1 mouse cellular context compared by ENCODE assay signal in genomic region chr5:129886271-129886670, GRCm38 (mm10).
TF ChIP-seq lines count a peak whose summit lies in the region.

No protein-coding gene starts in this region.

TF ChIP-seq in MEL, 35 proteins besides CTCF, POLR2A, EP300 and RAD21:
- TF ChIP-seq ELF1 (IDR thresholded peaks at IDR 0.05; ENCODE audit: low read depth, low read length) (peak; percentile 72; the same call in 1 of the 2 replicates), TBP (IDR thresholded peaks at IDR 0.05; ENCODE audit: low read depth, low read length) (0 out of 2 replicates have a peak, but pooled peaks have one; percentile 21), HCFC1 (IDR thresholded peaks at IDR 0.05; ENCODE audit: low read depth, low read length) (peak; percentile 47; the same call in 1 of the 2 replicates), BHLHE40 (IDR thresholded peaks at IDR 0.05; ENCODE audit: borderline replicate concordance, low read depth, low read length) (no peak), NELFE (IDR thresholded peaks at IDR 0.05; ENCODE audit: low read depth, low read length) (0 out of 2 replicates have a peak, but pooled peaks have one; percentile 20), GATA1 (IDR thresholded peaks at IDR 0.05; ENCODE audit: low read depth, low read length) (peak; percentile 79), NRF1 (IDR thresholded peaks at IDR 0.05; ENCODE audit: insufficient read depth, low read depth, low read length, poor library complexity, severe bottlenecking) (peak; percentile 79), SIN3A (IDR thresholded peaks at IDR 0.05; ENCODE audit: low read length) (peak; percentile 61; the same call in 1 of the 2 replicates), TAL1 (IDR thresholded peaks at IDR 0.05; ENCODE audit: low read length) (no peak), MXI1 (IDR thresholded peaks at IDR 0.05; ENCODE audit: low read depth, low read length) (peak; percentile 45), CHD1 (IDR thresholded peaks at IDR 0.05; ENCODE audit: low read depth, low read length) (peak; percentile 79; the same call in 1 of the 2 replicates), USF1 (IDR thresholded peaks at IDR 0.05; ENCODE audit: low read depth, low read length) (no peak), MAX (IDR thresholded peaks at IDR 0.05; ENCODE audit: low read length) (peak; percentile 71)
